Mouse (Mus musculus): Measurements from ENCODE around the gene Kcnq1. TPM values are rescaled to one million over a fixed set of nuclear protein-coding genes. Genes with fewer than 3 reads are reported as not detected.

Gene Kcnq1
- polyA plus RNA-seq, 1 experiment from 2014 or later = 9.6 TPM

GRCm38 (mm10) chr7:143253126-143253871, 147.1 kb downstream of the Kcnq1 start:
- Histone ChIP-seq H3K27ac (ENCODE audit: low read length) (no peak overlapping the region), H3K27me3 (ENCODE audit: control insufficient read depth, insufficient read depth, low read depth, low read length) (no peaks in the 10 kb centered on the region), H3K9ac (ENCODE audit: low read length) (no peak overlapping the region), H3K36me3 (ENCODE audit: control insufficient read depth, insufficient read depth, low read length) (peaks cover 15% of the 10 kb centered on the region), H3K4me1 (replicated peaks; ENCODE audit: control insufficient read depth, insufficient read depth, low read length) (0 out of 2 replicates have a peak, but pooled peaks cover 7% of the 10 kb centered on the region), H3K9me3 (ENCODE audit: control insufficient read depth, low read length) (peaks cover 12% of the 10 kb centered on the region), H3K4me3 (ENCODE audit: low read length) (no peak overlapping the region), H3K4me2 (ENCODE audit: low read depth, low read length) (no peak overlapping the region)
- 80% methylated on average over 6 of the region's 6 CpGs for WGBS
- no peak for ATAC-seq (ENCODE audit: low read depth)

- no peak overlapping the region for H3K27ac ChIP-seq (ENCODE audit: low read length)
These were observed 148.7 kb downstream of the Kcnq1 start for GRCm38 (mm10) chr7:143254901-143255300.

GRCm38 (mm10) chr7:143261246-143261645, 155.1 kb downstream of the Kcnq1 start:
- no peak for ATAC-seq (ENCODE audit: low read depth)
- Histone ChIP-seq H3K4me1 (replicated peaks; ENCODE audit: control insufficient read depth, insufficient read depth, low read length) (no peaks in the 10 kb centered on the region), H3K4me3 (ENCODE audit: low read length) (no peak overlapping the region), H3K27ac (ENCODE audit: low read length) (no peak overlapping the region), H3K9ac (ENCODE audit: low read length) (no peak overlapping the region), H3K4me2 (ENCODE audit: low read depth, low read length) (no peak overlapping the region), H3K36me3 (ENCODE audit: control insufficient read depth, insufficient read depth, low read length) (no peaks in the 10 kb centered on the region), H3K27me3 (ENCODE audit: control insufficient read depth, insufficient read depth, low read depth, low read length) (no peaks in the 10 kb centered on the region), H3K9me3 (ENCODE audit: control insufficient read depth, low read length) (no peaks in the 10 kb centered on the region)

More at GRCm38 (mm10) chr7:143254901-143255300, 148.7 kb downstream of the Kcnq1 start:
- ATAC-seq (ENCODE audit: low read depth) = no peak
- Histone ChIP-seq H3K4me3 (ENCODE audit: low read length) (no peak overlapping the region), H3K9me3 (ENCODE audit: control insufficient read depth, low read length) (peaks cover 12% of the 10 kb centered on the region), H3K4me2 (ENCODE audit: low read depth, low read length) (no peak overlapping the region), H3K9ac (ENCODE audit: low read length) (no peak overlapping the region), H3K27me3 (ENCODE audit: control insufficient read depth, insufficient read depth, low read depth, low read length) (no peaks in the 10 kb centered on the region), H3K36me3 (ENCODE audit: control insufficient read depth, insufficient read depth, low read length) (peaks cover 15% of the 10 kb centered on the region), H3K4me1 (replicated peaks; ENCODE audit: control insufficient read depth, insufficient read depth, low read length) (0 out of 2 replicates have a peak, but pooled peaks cover 7% of the 10 kb centered on the region)
- WGBS = 89% methylated on average over 2 of the region's 2 CpGs

- H3K9ac ChIP-seq (ENCODE audit: low read length) = no peak overlapping the region
- no peaks in the 10 kb centered on the region for H3K9me3 ChIP-seq (ENCODE audit: control insufficient read depth, low read length)
- no peak overlapping the region for H3K4me2 ChIP-seq (ENCODE audit: low read depth, low read length)
- WGBS = 49% methylated on average over 3 of the region's 3 CpGs
- ATAC-seq (ENCODE audit: low read depth) = no peak
- H3K36me3 ChIP-seq (ENCODE audit: control insufficient read depth, insufficient read depth, low read length) = no peaks in the 10 kb centered on the region
- H3K4me3 ChIP-seq (ENCODE audit: low read length) = no peak overlapping the region
- no peaks in the 10 kb centered on the region for H3K27me3 ChIP-seq (ENCODE audit: control insufficient read depth, insufficient read depth, low read depth, low read length)
- no peak overlapping the region for H3K27ac ChIP-seq (ENCODE audit: low read length)
- H3K4me1 ChIP-seq (replicated peaks; ENCODE audit: control insufficient read depth, insufficient read depth, low read length) = no peaks in the 10 kb centered on the region
These were observed 157.4 kb downstream of the Kcnq1 start for GRCm38 (mm10) chr7:143263557-143263956.

- Histone ChIP-seq H3K36me3 (ENCODE audit: control insufficient read depth, insufficient read depth, low read length) (no peaks in the 10 kb centered on the region), H3K4me1 (replicated peaks; ENCODE audit: control insufficient read depth, insufficient read depth, low read length) (no peaks in the 10 kb centered on the region), H3K27ac (ENCODE audit: low read length) (no peak overlapping the region), H3K9me3 (ENCODE audit: control insufficient read depth, low read length) (no peaks in the 10 kb centered on the region), H3K27me3 (ENCODE audit: control insufficient read depth, insufficient read depth, low read depth, low read length) (no peaks in the 10 kb centered on the region), H3K4me3 (ENCODE audit: low read length) (no peak overlapping the region), H3K4me2 (ENCODE audit: low read depth, low read length) (no peak overlapping the region), H3K9ac (ENCODE audit: low read length) (no peak overlapping the region)
- 82% methylated on average over 4 of the region's 4 CpGs for WGBS
- no peak for ATAC-seq (ENCODE audit: low read depth)
These were observed 157.8 kb downstream of the Kcnq1 start for GRCm38 (mm10) chr7:143263966-143264365.

- no peak overlapping the region for H3K27ac ChIP-seq (ENCODE audit: low read length)
- H3K4me2 ChIP-seq (ENCODE audit: low read depth, low read length) = no peak overlapping the region
- no peak overlapping the region for H3K4me3 ChIP-seq (ENCODE audit: low read length)
- no peaks in the 10 kb centered on the region for H3K27me3 ChIP-seq (ENCODE audit: control insufficient read depth, insufficient read depth, low read depth, low read length)
- WGBS = 84% methylated on average over 11 of the region's 11 CpGs
- H3K9ac ChIP-seq (ENCODE audit: low read length) = no peak overlapping the region
- ATAC-seq (ENCODE audit: low read depth) = no peak
- H3K4me1 ChIP-seq (replicated peaks; ENCODE audit: control insufficient read depth, insufficient read depth, low read length) = no peaks in the 10 kb centered on the region
- H3K36me3 ChIP-seq (ENCODE audit: control insufficient read depth, insufficient read depth, low read length) = no peaks in the 10 kb centered on the region
- H3K9me3 ChIP-seq (ENCODE audit: control insufficient read depth, low read length) = no peaks in the 10 kb centered on the region
These were observed 159.2 kb downstream of the Kcnq1 start for GRCm38 (mm10) chr7:143265386-143265785.

- H3K9me3 ChIP-seq (ENCODE audit: control insufficient read depth, low read length) = no peaks in the 10 kb centered on the region
- 78% methylated on average over 8 of the region's 8 CpGs for WGBS
- no peaks in the 10 kb centered on the region for H3K4me1 ChIP-seq (replicated peaks; ENCODE audit: control insufficient read depth, insufficient read depth, low read length)
- H3K4me3 ChIP-seq (ENCODE audit: low read length) = no peak overlapping the region
- H3K27me3 ChIP-seq (ENCODE audit: control insufficient read depth, insufficient read depth, low read depth, low read length) = no peaks in the 10 kb centered on the region
- H3K4me2 ChIP-seq (ENCODE audit: low read depth, low read length) = no peak overlapping the region
- H3K9ac ChIP-seq (ENCODE audit: low read length) = no peak overlapping the region
- no peaks in the 10 kb centered on the region for H3K36me3 ChIP-seq (ENCODE audit: control insufficient read depth, insufficient read depth, low read length)
- no peak for ATAC-seq (ENCODE audit: low read depth)
- H3K27ac ChIP-seq (ENCODE audit: low read length) = no peak overlapping the region
These were observed 159.8 kb downstream of the Kcnq1 start for GRCm38 (mm10) chr7:143265829-143266438.

GRCm38 (mm10) chr7:143273747-143274146, 167.6 kb downstream of the Kcnq1 start:
- 57% methylated on average over 4 of the region's 4 CpGs for WGBS
- no peak overlapping the region for H3K27ac ChIP-seq (ENCODE audit: low read length)
- no peak for ATAC-seq (ENCODE audit: low read depth)
- no peaks in the 10 kb centered on the region for H3K9me3 ChIP-seq (ENCODE audit: control insufficient read depth, low read length)
- H3K36me3 ChIP-seq (ENCODE audit: control insufficient read depth, insufficient read depth, low read length) = no peaks in the 10 kb centered on the region
- no peaks in the 10 kb centered on the region; the same call in none of the 2 replicates for H3K4me1 ChIP-seq (replicated peaks; ENCODE audit: control insufficient read depth, insufficient read depth, low read length)
- no peaks in the 10 kb centered on the region for H3K27me3 ChIP-seq (ENCODE audit: control insufficient read depth, insufficient read depth, low read depth, low read length)
- H3K4me3 ChIP-seq (ENCODE audit: low read length) = no peak overlapping the region
- no peak overlapping the region for H3K4me2 ChIP-seq (ENCODE audit: low read depth, low read length)
- H3K9ac ChIP-seq (ENCODE audit: low read length) = no peak overlapping the region

- no peak overlapping the region for H3K9ac ChIP-seq (ENCODE audit: low read length)
- no peak overlapping the region for H3K4me3 ChIP-seq (ENCODE audit: low read length)
- ATAC-seq (ENCODE audit: low read depth) = no peak
- WGBS = 76% methylated on average over 7 of the region's 7 CpGs
- no peaks in the 10 kb centered on the region for H3K36me3 ChIP-seq (ENCODE audit: control insufficient read depth, insufficient read depth, low read length)
- H3K27ac ChIP-seq (ENCODE audit: low read length) = no peak overlapping the region
- H3K4me1 ChIP-seq (replicated peaks; ENCODE audit: control insufficient read depth, insufficient read depth, low read length) = no peaks in the 10 kb centered on the region; the same call in none of the 2 replicates
- H3K9me3 ChIP-seq (ENCODE audit: control insufficient read depth, low read length) = no peaks in the 10 kb centered on the region
- no peak overlapping the region for H3K4me2 ChIP-seq (ENCODE audit: low read depth, low read length)
- H3K27me3 ChIP-seq (ENCODE audit: control insufficient read depth, insufficient read depth, low read depth, low read length) = no peaks in the 10 kb centered on the region
These were observed 168.9 kb downstream of the Kcnq1 start for GRCm38 (mm10) chr7:143275030-143275429.

Data from lung, embryonic 16.5 days (tissue).